Mouse (Mus musculus) layer of hippocampus, postnatal 36 days (tissue): Measurements from ENCODE around the gene Fscn1. TPM values are rescaled to one million over a fixed set of nuclear protein-coding genes. Genes with fewer than 3 reads are reported as not detected.

Source experiments
- DNase-seq, 2 experiments: peaks; one replicate each; pipeline ENCODE4 v3.0.0; 2022
- total RNA-seq, 2 experiments: library from RNA; stranded (reverse); gene quantifications; 2 replicates each; pipeline ENCODE4 v1.2.3; 2021

Gene Fscn1
- total RNA-seq, 2 experiments from 2014 or later = 185 to 194 TPM

GRCm38 (mm10) chr5:142973971-142974370, 13.8 kb downstream of the Fscn1 start:
- DNase-seq = no peak

- DNase-seq = peak; percentile 79
Measured at GRCm38 (mm10) chr5:142974598-142975121, 14.5 kb downstream of the Fscn1 start.

- no peak for DNase-seq
Measured at GRCm38 (mm10) chr5:142976516-142976915, 16.4 kb downstream of the Fscn1 start.

- DNase-seq = no peak
Measured at GRCm38 (mm10) chr5:142982046-142982801, 22.1 kb downstream of the Fscn1 start.

GRCm38 (mm10) chr5:142983174-142983573, 23.0 kb downstream of the Fscn1 start:
- DNase-seq = no peak

- DNase-seq = no peak
Measured at GRCm38 (mm10) chr5:142984271-142984670, 24.1 kb downstream of the Fscn1 start.

GRCm38 (mm10) chr5:142988520-142988919, 28.4 kb downstream of the Fscn1 start:
- no peak for DNase-seq

- no peak for DNase-seq
Measured at GRCm38 (mm10) chr5:142989167-142989566, 29.0 kb downstream of the Fscn1 start.

GRCm38 (mm10) chr5:142994746-142995145, 34.6 kb downstream of the Fscn1 start:
- DNase-seq = no peak

- DNase-seq = no peak
Measured at GRCm38 (mm10) chr5:142997526-142997925, 37.4 kb downstream of the Fscn1 start.

GRCm38 (mm10) chr5:142998171-142998570, 38.0 kb downstream of the Fscn1 start:
- no peak for DNase-seq

- DNase-seq = no peak
Measured at GRCm38 (mm10) chr5:143000091-143000490, 39.9 kb downstream of the Fscn1 start.

GRCm38 (mm10) chr5:143000654-143001500, 40.7 kb downstream of the Fscn1 start:
- peak; percentile 57 to 58 for DNase-seq

- DNase-seq = no peak
Measured at GRCm38 (mm10) chr5:143009383-143009782, 49.2 kb downstream of the Fscn1 start.

GRCm38 (mm10) chr5:143017401-143017800, 57.3 kb downstream of the Fscn1 start:
- DNase-seq = no peak

Other genes starting within 250 kb of the Fscn1 start
- gene Tnrc18, start 142.7 kb upstream of the Fscn1 start, total RNA-seq = 100 to 1,000 TPM; 146 to 156 TPM
- gene Fbxl18, start 64.9 kb upstream of the Fscn1 start, total RNA-seq = 10 to 100 TPM; 37.1 to 41.6 TPM
- gene Actb, start 53.6 kb upstream of the Fscn1 start, total RNA-seq = 1,000 to 10,000 TPM; 3,215 to 3,370 TPM
- 10 to 100 TPM; 49.3 to 51.1 TPM for gene Rnf216, start 152.7 kb downstream of the Fscn1 start, total RNA-seq
- gene Olfr718-ps1, start 187.2 kb downstream of the Fscn1 start, total RNA-seq = under 1 TPM in 1 of 2 experiments, not detected in 1; 0.20 TPM
- gene Rbak, start 220.4 kb downstream of the Fscn1 start, total RNA-seq = 10 to 100 TPM; 13.5 to 16.5 TPM
- not detected for gene Spdye4b, start 220.7 kb downstream of the Fscn1 start, total RNA-seq